Mouse (Mus musculus) cerebellum, adult 2 months (tissue): ENCODE measurements around the gene Wnt1. TPM values are rescaled to one million over a fixed set of nuclear protein-coding genes. Genes with fewer than 3 reads are reported as not detected.
A peak's percentile ranks its signal among the peaks of the same experiment; 100 is the strongest.

Experiments
- DNase-seq, 2 experiments: peaks; one replicate each; pipeline ENCODE4 v3.0.0; 2021
- H3K27ac ChIP-seq: fragments of 200-500 bp; 2 replicates; pipeline ENCODE4 v1.5.1; 2012; ENCODE audit warnings: low read length, control low read depth, inconsistent platforms; ENCODE audit not compliant: insufficient read depth
- H3K27me3 ChIP-seq: fragments of 200-500 bp; 2 replicates; pipeline ENCODE4 v1.6.1; 2012; ENCODE audit warnings: inconsistent platforms, mild to moderate bottlenecking, low read length, moderate library complexity; ENCODE audit not compliant: control insufficient read depth, insufficient read depth
- H3K4me1 ChIP-seq: fragments of 200-500 bp; 2 replicates; pipeline ENCODE4 v1.6.1; 2011; ENCODE audit warnings: low read length; ENCODE audit not compliant: control insufficient read depth, insufficient read depth
- H3K4me3 ChIP-seq: fragments of 200-500 bp; replicated peaks from 2 replicates; pipeline ENCODE3; 2011; ENCODE audit warnings: mild to moderate bottlenecking, low read depth, low read length, control low read depth; ENCODE audit not compliant: insufficient read depth
- CTCF ChIP-seq: fragments of 200-500 bp; IDR thresholded peaks from 2 replicates; pipeline ENCODE4 v1.5.1; 2011; ENCODE audit warnings: low read depth, mild to moderate bottlenecking, control low read depth, low read length, moderate library complexity, borderline replicate concordance; ENCODE audit not compliant: insufficient read depth
- POLR2A ChIP-seq: fragments of 200-500 bp; IDR thresholded peaks from 2 replicates; pipeline ENCODE4 v1.6.1; 2011; ENCODE audit warnings: low read length, control low read depth, borderline replicate concordance; ENCODE audit not compliant: insufficient read depth
- WGBS: fragments of 180-500 bp; shearing (Covaris S2); methylation state at CpG from one replicate; pipeline ENCODE4 v1.1.7; 2018; 5-methylcytosine and 5-hydroxymethylcytosine counted together
- polyA plus RNA-seq: library from polyadenylated mRNA; depleted of rRNA; stranded (reverse); fragments of >200 nt; gene quantifications from 2 replicates; pipeline ENCODE4 v1.2.3, GENCODE M21; 2012

Gene Wnt1
- polyA plus RNA-seq, 1 experiment: not detected

- no peaks in the 10 kb centered on the region for H3K4me1 ChIP-seq
- TF ChIP-seq CTCF: no peak
- TF ChIP-seq POLR2A: no peak
- no peaks in the 10 kb centered on the region for H3K27me3 ChIP-seq
- no peak overlapping the region for H3K4me3 ChIP-seq
- no peak overlapping the region for H3K27ac ChIP-seq
- 95% methylated on average over 5 of the region's 5 CpGs for WGBS
- no peak for DNase-seq
Observed at GRCm38 (mm10) chr15:98822147-98822546, 32.5 kb downstream of the Wnt1 start.

DNA sequence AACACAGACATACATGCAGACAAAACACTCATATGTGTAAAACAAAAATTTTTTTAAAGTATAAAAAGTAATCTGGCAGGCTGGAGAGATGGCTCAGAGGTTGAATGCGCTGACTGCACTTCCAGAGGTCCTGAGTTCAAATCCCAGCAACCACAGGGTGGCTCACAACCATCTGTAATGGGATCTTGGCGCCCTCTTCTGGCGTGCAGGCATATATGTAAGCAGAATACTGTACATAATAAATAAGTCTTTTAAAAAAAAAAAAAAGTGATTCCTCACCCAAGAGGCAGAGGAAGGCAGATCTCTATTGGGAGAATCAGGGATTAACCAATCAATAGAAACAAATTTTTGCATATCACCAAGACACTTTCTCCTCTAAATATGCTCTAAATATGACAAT, 33.8 kb downstream of the Wnt1 start:
- Histone ChIP-seq H3K27ac (no peak overlapping the region), H3K4me3 (no peak overlapping the region), H3K27me3 (no peaks in the 10 kb centered on the region), H3K4me1 (no peaks in the 10 kb centered on the region)
- DNase-seq: no peak
- 68% methylated on average over 3 of the region's 3 CpGs for WGBS
- TF ChIP-seq CTCF (0 out of 2 replicates have a peak, but pooled peaks have one; percentile 13), POLR2A (no peak)

- H3K27ac ChIP-seq: no peak overlapping the region
- no peak overlapping the region for H3K4me3 ChIP-seq
- 89% methylated on average over 7 of the region's 7 CpGs for WGBS
- H3K4me1 ChIP-seq: no peaks in the 10 kb centered on the region
- TF ChIP-seq CTCF: no peak
- TF ChIP-seq POLR2A: no peak
- H3K27me3 ChIP-seq: no peaks in the 10 kb centered on the region
- no peak for DNase-seq
Observed at GRCm38 (mm10) chr15:98827611-98828011, 38.0 kb downstream of the Wnt1 start.

GRCm38 (mm10) chr15:98830736-98831683, 41.4 kb downstream of the Wnt1 start, which contains the start of gene Prkag1:
TSS of gene Prkag1 (minus strand) at chr15:98831521.
- Histone ChIP-seq H3K4me1 (no peaks in the 10 kb centered on the region), H3K27me3 (no peaks in the 10 kb centered on the region), H3K4me3 (peak within 1 kb of the TSS; percentile 100), H3K27ac (peak within 1 kb of the TSS; percentile 61)
- TF ChIP-seq CTCF: peak; percentile 28; the same call in 1 of the 2 replicates
- peak; percentile 93; the same call in 1 of the 2 replicates for TF ChIP-seq POLR2A
- peak; percentile 95 for DNase-seq
- WGBS: under 1% methylated on average over 66 of the region's 66 CpGs

GRCm38 (mm10) chr15:98831684-98832035, 42.0 kb downstream of the Wnt1 start:
- peak overlapping the region; percentile 100 for H3K4me3 ChIP-seq
- H3K27me3 ChIP-seq: no peaks in the 10 kb centered on the region
- no peak for DNase-seq
- no peak for TF ChIP-seq CTCF
- TF ChIP-seq POLR2A: no peak
- no peak overlapping the region for H3K27ac ChIP-seq
- 6% methylated on average over 9 of the region's 9 CpGs for WGBS
- no peaks in the 10 kb centered on the region for H3K4me1 ChIP-seq

- no peak overlapping the region for H3K4me3 ChIP-seq
- no peak overlapping the region for H3K27ac ChIP-seq
- no peak for TF ChIP-seq POLR2A
- TF ChIP-seq CTCF: no peak
- DNase-seq: no peak
- no peaks in the 10 kb centered on the region for H3K27me3 ChIP-seq
- H3K4me1 ChIP-seq: no peaks in the 10 kb centered on the region
- 59% methylated on average over 12 of the region's 12 CpGs for WGBS
Observed at GRCm38 (mm10) chr15:98832161-98833058, 42.8 kb downstream of the Wnt1 start.

- 81% methylated on average over 11 of the region's 11 CpGs for WGBS
- no peaks in the 10 kb centered on the region for H3K4me1 ChIP-seq
Observed at GRCm38 (mm10) chr15:98833281-98833680, 43.6 kb downstream of the Wnt1 start.

DNA sequence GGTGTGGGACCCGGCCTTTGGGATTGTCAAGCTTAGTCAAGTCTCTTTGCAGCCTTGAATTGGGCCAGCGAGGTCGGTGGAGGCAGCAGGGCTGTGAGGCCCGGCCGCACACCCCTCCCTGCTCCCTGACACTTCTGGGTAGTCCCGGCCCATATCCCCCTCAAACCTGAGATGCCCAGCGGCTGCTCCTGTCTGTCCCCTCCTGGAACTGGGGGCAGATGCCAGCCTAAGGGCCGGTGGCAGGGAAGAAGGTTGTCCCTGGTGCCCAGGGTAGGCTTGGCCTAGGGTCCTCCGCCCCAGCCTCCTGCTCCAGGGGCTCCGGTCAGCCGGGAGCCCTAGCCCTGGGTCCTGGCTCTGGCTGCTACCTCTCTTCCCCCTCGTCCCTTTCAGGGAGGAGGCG, 44.4 kb downstream of the Wnt1 start:
- DNase-seq: no peak
- no peak for TF ChIP-seq POLR2A
- TF ChIP-seq CTCF: no peak
- H3K4me1 ChIP-seq: no peaks in the 10 kb centered on the region
- no peak overlapping the region for H3K4me3 ChIP-seq
- H3K27me3 ChIP-seq: no peaks in the 10 kb centered on the region
- no peak overlapping the region for H3K27ac ChIP-seq
- 88% methylated on average over 13 of the region's 13 CpGs for WGBS

More at GRCm38 (mm10) chr15:98833281-98833680, 43.6 kb downstream of the Wnt1 start:
- H3K27me3 ChIP-seq: no peaks in the 10 kb centered on the region
- DNase-seq: no peak
- no peak overlapping the region for H3K4me3 ChIP-seq
- no peak for TF ChIP-seq POLR2A
- TF ChIP-seq CTCF: no peak
- no peak overlapping the region for H3K27ac ChIP-seq
